Mouse (Mus musculus) midbrain, embryonic 13.5 days (tissue): ENCODE measurements at regions not wholly inside any gene's neighbourhood (a gene's known extent, or its start where the extent isn't known, plus 50 kb on each side); places are given as distances from the start of the nearest gene placed in this dataset.

Experiments
- ATAC-seq: fragments of 200-750 bp; cut with Nextera tagmentation; 2 replicates; pipeline ENCODE4 v1.8.0; 2017; ENCODE audit warnings: mild to moderate bottlenecking, moderate TSS enrichment, moderate library complexity
- H3K27ac ChIP-seq: fragments of 300-500 bp; sonication (generic); 2 replicates; pipeline ENCODE4 v1.5.1; 2015; ENCODE audit warnings: inconsistent platforms, mild to moderate bottlenecking, moderate library complexity
- H3K27me3 ChIP-seq: fragments of 300-500 bp; sonication (generic); 2 replicates; pipeline ENCODE4 v1.6.1; 2015; ENCODE audit warnings: mild to moderate bottlenecking, inconsistent platforms
- H3K36me3 ChIP-seq: fragments of 300-500 bp; sonication (generic); 2 replicates; pipeline ENCODE4 v1.6.1; 2015; ENCODE audit warnings: mild to moderate bottlenecking, inconsistent platforms
- H3K4me1 ChIP-seq: fragments of 300-500 bp; sonication (generic); replicated peaks from 2 replicates; pipeline ENCODE4 v1.6.1; 2015; ENCODE audit warnings: inconsistent platforms
- H3K4me2 ChIP-seq: fragments of 300-500 bp; sonication (generic); replicated peaks from 2 replicates; pipeline ENCODE4 v1.6.1; 2015; ENCODE audit warnings: moderate library complexity, mild to moderate bottlenecking, inconsistent platforms
- H3K4me3 ChIP-seq: fragments of 300-500 bp; sonication (generic); replicated peaks from 2 replicates; pipeline ENCODE4 v1.5.1; 2015; ENCODE audit warnings: mild to moderate bottlenecking, inconsistent platforms
- H3K9ac ChIP-seq: fragments of 300-500 bp; sonication (generic); replicated peaks from 2 replicates; pipeline ENCODE4 v1.6.1; 2015; ENCODE audit warnings: mild to moderate bottlenecking, inconsistent platforms
- H3K9me3 ChIP-seq: fragments of 300-500 bp; sonication (generic); 2 replicates; pipeline ENCODE4 v1.6.1; 2016; ENCODE audit warnings: mild to moderate bottlenecking, inconsistent platforms
- WGBS: fragments of 180-500 bp; shearing (Covaris S2); methylation state at CpG from one replicate; pipeline ENCODE4 v1.1.7; 2015; 5-methylcytosine and 5-hydroxymethylcytosine counted together

GRCm38 (mm10) chr10:44857444-44857843 lies 209.6 kb upstream of the Prep start:
- H3K9me3 ChIP-seq: no peaks in the 10 kb centered on the region
- no peak overlapping the region for H3K4me3 ChIP-seq
- no peak for ATAC-seq
- H3K36me3 ChIP-seq: no peaks in the 10 kb centered on the region
- no peak overlapping the region for H3K27ac ChIP-seq
- WGBS: 85% methylated on average over 4 of the region's 4 CpGs
- no peak overlapping the region for H3K9ac ChIP-seq
- no peaks in the 10 kb centered on the region; the same call in 1 of the 2 replicates for H3K4me1 ChIP-seq
- no peaks in the 10 kb centered on the region for H3K27me3 ChIP-seq
- H3K4me2 ChIP-seq: no peak overlapping the region

GRCm38 (mm10) chr10:44854109-44854508 lies 212.9 kb upstream of the Prep start:
- 98% methylated on average over 4 of the region's 4 CpGs for WGBS
- H3K4me2 ChIP-seq: no peak overlapping the region
- H3K27ac ChIP-seq: no peak overlapping the region
- H3K4me3 ChIP-seq: no peak overlapping the region
- ATAC-seq: no peak
- no peak overlapping the region for H3K9ac ChIP-seq
- no peaks in the 10 kb centered on the region for H3K27me3 ChIP-seq
- H3K36me3 ChIP-seq: no peaks in the 10 kb centered on the region
- no peaks in the 10 kb centered on the region; the same call in 1 of the 2 replicates for H3K4me1 ChIP-seq
- H3K9me3 ChIP-seq: no peaks in the 10 kb centered on the region

- no peak overlapping the region for H3K9ac ChIP-seq
- 86% methylated on average over 4 of the region's 4 CpGs for WGBS
- H3K36me3 ChIP-seq: no peaks in the 10 kb centered on the region
- no peak for ATAC-seq
- no peak overlapping the region for H3K4me2 ChIP-seq
- peaks cover 8% of the 10 kb centered on the region for H3K4me1 ChIP-seq
- H3K27me3 ChIP-seq: no peaks in the 10 kb centered on the region
- H3K9me3 ChIP-seq: no peaks in the 10 kb centered on the region
- no peak overlapping the region for H3K27ac ChIP-seq
- H3K4me3 ChIP-seq: no peak overlapping the region
Observed at GRCm38 (mm10) chr10:44849016-44849415, 218.0 kb upstream of the Prep start.

GRCm38 (mm10) chr10:44846765-44847164 lies 220.2 kb upstream of the Prep start:
- Histone ChIP-seq H3K9me3 (no peaks in the 10 kb centered on the region), H3K27ac (no peak overlapping the region), H3K4me2 (no peak overlapping the region), H3K4me1 (peaks cover 8% of the 10 kb centered on the region), H3K36me3 (no peaks in the 10 kb centered on the region), H3K4me3 (no peak overlapping the region), H3K9ac (no peak overlapping the region), H3K27me3 (no peaks in the 10 kb centered on the region)
- 84% methylated on average over 3 of the region's 3 CpGs for WGBS
- no peak for ATAC-seq

- Histone ChIP-seq H3K4me3 (no peak overlapping the region), H3K36me3 (no peaks in the 10 kb centered on the region), H3K9ac (no peak overlapping the region), H3K4me1 (peaks cover 8% of the 10 kb centered on the region), H3K27ac (peak overlapping the region; percentile 32), H3K9me3 (no peaks in the 10 kb centered on the region), H3K27me3 (no peaks in the 10 kb centered on the region), H3K4me2 (no peak overlapping the region)
- 11% methylated on average over 2 of the region's 2 CpGs for WGBS
- 0 out of 2 replicates have a peak, but pooled peaks have one; percentile 6 for ATAC-seq
Observed at GRCm38 (mm10) chr10:44846149-44846548, 220.9 kb upstream of the Prep start.

GRCm38 (mm10) chr10:44840449-44840848 lies 226.6 kb upstream of the Prep start:
- H3K4me2 ChIP-seq: no peak overlapping the region
- H3K4me1 ChIP-seq: no peaks in the 10 kb centered on the region
- H3K9ac ChIP-seq: no peak overlapping the region
- no peaks in the 10 kb centered on the region for H3K36me3 ChIP-seq
- no peak overlapping the region for H3K27ac ChIP-seq
- H3K27me3 ChIP-seq: no peaks in the 10 kb centered on the region
- 84% methylated on average over 2 of the region's 2 CpGs for WGBS
- H3K4me3 ChIP-seq: no peak overlapping the region
- no peak for ATAC-seq
- H3K9me3 ChIP-seq: no peaks in the 10 kb centered on the region

- WGBS: 90% methylated on average over 1 of the region's 1 CpGs
- H3K9me3 ChIP-seq: no peaks in the 10 kb centered on the region
- no peaks in the 10 kb centered on the region for H3K36me3 ChIP-seq
- no peaks in the 10 kb centered on the region for H3K4me1 ChIP-seq
- H3K9ac ChIP-seq: no peak overlapping the region
- H3K27me3 ChIP-seq: no peaks in the 10 kb centered on the region
- no peak overlapping the region for H3K4me3 ChIP-seq
- no peak overlapping the region for H3K4me2 ChIP-seq
- no peak for ATAC-seq
- H3K27ac ChIP-seq: no peak overlapping the region
Observed at GRCm38 (mm10) chr10:44832455-44832854, 234.5 kb upstream of the Prep start.

GRCm38 (mm10) chr10:44826271-44826670 lies 240.7 kb upstream of the Prep start:
- Histone ChIP-seq H3K9me3 (no peaks in the 10 kb centered on the region), H3K4me1 (no peaks in the 10 kb centered on the region), H3K27ac (no peak overlapping the region), H3K4me2 (no peak overlapping the region), H3K36me3 (no peaks in the 10 kb centered on the region), H3K27me3 (no peaks in the 10 kb centered on the region), H3K4me3 (no peak overlapping the region), H3K9ac (no peak overlapping the region)
- ATAC-seq: no peak
- WGBS: 79% methylated on average over 3 of the region's 3 CpGs

GRCm38 (mm10) chr10:44821666-44822065 lies 245.3 kb upstream of the Prep start:
- Histone ChIP-seq H3K4me2 (no peak overlapping the region), H3K27ac (no peak overlapping the region), H3K4me1 (no peaks in the 10 kb centered on the region), H3K27me3 (no peaks in the 10 kb centered on the region), H3K4me3 (no peak overlapping the region), H3K9me3 (no peaks in the 10 kb centered on the region), H3K9ac (no peak overlapping the region), H3K36me3 (no peaks in the 10 kb centered on the region)
- WGBS: 88% methylated on average over 3 of the region's 3 CpGs
- ATAC-seq: no peak

GRCm38 (mm10) chr10:44820379-44820778 lies 246.6 kb upstream of the Prep start:
- no peak overlapping the region for H3K4me2 ChIP-seq
- no peak for ATAC-seq
- H3K9ac ChIP-seq: no peak overlapping the region
- no peak overlapping the region for H3K4me3 ChIP-seq
- 84% methylated on average over 2 of the region's 2 CpGs for WGBS
- H3K27me3 ChIP-seq: no peaks in the 10 kb centered on the region
- no peaks in the 10 kb centered on the region for H3K36me3 ChIP-seq
- no peaks in the 10 kb centered on the region for H3K9me3 ChIP-seq
- no peaks in the 10 kb centered on the region for H3K4me1 ChIP-seq
- no peak overlapping the region for H3K27ac ChIP-seq

- Histone ChIP-seq H3K4me2 (no peak overlapping the region), H3K36me3 (no peaks in the 10 kb centered on the region), H3K4me1 (no peaks in the 10 kb centered on the region), H3K27ac (no peak overlapping the region), H3K27me3 (no peaks in the 10 kb centered on the region), H3K4me3 (no peak overlapping the region), H3K9me3 (no peaks in the 10 kb centered on the region), H3K9ac (no peak overlapping the region)
- ATAC-seq: no peak
- 96% methylated on average over 2 of the region's 2 CpGs for WGBS
Observed at GRCm38 (mm10) chr10:44819361-44819760, 247.6 kb upstream of the Prep start.

- 95% methylated on average over 1 of the region's 1 CpGs for WGBS
- no peak for ATAC-seq
- no peak overlapping the region for H3K27ac ChIP-seq
- no peak overlapping the region for H3K9ac ChIP-seq
- no peak overlapping the region for H3K4me3 ChIP-seq
- no peaks in the 10 kb centered on the region for H3K4me1 ChIP-seq
- H3K9me3 ChIP-seq: no peaks in the 10 kb centered on the region
- no peak overlapping the region for H3K4me2 ChIP-seq
- no peaks in the 10 kb centered on the region for H3K36me3 ChIP-seq
- no peaks in the 10 kb centered on the region for H3K27me3 ChIP-seq
Observed at GRCm38 (mm10) chr10:44818615-44819014, 248.4 kb upstream of the Prep start.

- H3K4me1 ChIP-seq: no peaks in the 10 kb centered on the region
- H3K27ac ChIP-seq: no peak overlapping the region
- H3K4me3 ChIP-seq: no peak overlapping the region
- ATAC-seq: no peak
- H3K4me2 ChIP-seq: no peak overlapping the region
- WGBS: 83% methylated on average over 1 of the region's 1 CpGs
- H3K9me3 ChIP-seq: 0 out of 2 replicates have a peak, but pooled peaks cover 3% of the 10 kb centered on the region
- H3K36me3 ChIP-seq: no peaks in the 10 kb centered on the region
- no peaks in the 10 kb centered on the region for H3K27me3 ChIP-seq
- no peak overlapping the region for H3K9ac ChIP-seq
Observed at GRCm38 (mm10) chr10:44796205-44796604, 267.9 kb upstream of the Prdm1 start.
